Mouse (Mus musculus): ENCODE measurements around the gene Ccdc24. TPM values are rescaled to one million over a fixed set of nuclear protein-coding genes. Genes with fewer than 3 reads are reported as not detected.
A peak's percentile ranks its signal among the peaks of the same experiment; 100 is the strongest.

Gene Ccdc24
- polyA plus RNA-seq, 1 experiment from 2014 or later: 1.7 TPM

DNA sequence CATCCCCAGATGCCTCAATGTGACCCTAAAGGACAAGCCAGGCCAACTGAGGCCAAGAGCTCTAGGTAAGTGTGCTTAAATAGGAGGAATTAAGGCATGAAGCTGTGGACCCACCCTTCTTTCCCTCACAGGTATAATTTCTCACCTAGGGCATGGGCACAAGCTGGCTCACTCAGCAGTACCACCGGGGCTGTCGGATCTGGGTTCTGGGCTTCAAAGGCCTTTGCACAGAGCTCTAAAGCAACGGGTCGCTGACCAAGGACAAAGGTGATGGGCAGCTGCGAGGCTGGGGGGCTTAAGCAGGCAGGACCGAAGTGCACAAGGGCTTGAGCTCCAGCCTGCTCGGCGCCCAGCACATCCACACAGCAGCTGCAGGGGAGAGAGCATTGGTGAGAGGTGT, 18.4 kb upstream of the Ccdc24 start:
- Histone ChIP-seq H3K27me3 (replicated peaks) (no peaks in the 10 kb centered on the region), H3K27ac (no peak overlapping the region), H3K4me2 (peak overlapping the region; percentile 74), H3K4me1 (peaks cover 37% of the 10 kb centered on the region), H3K9ac (peak overlapping the region; percentile 68), H3K4me3 (peak overlapping the region; percentile 84), H3K9me3 (replicated peaks) (no peaks in the 10 kb centered on the region), H3K36me3 (peaks cover 49% of the 10 kb centered on the region)
- no peak for ATAC-seq
- WGBS (ENCODE audit: insufficient replicate concordance): 76% methylated on average over 8 of the region's 8 CpGs

- ATAC-seq: no peak
- Histone ChIP-seq H3K27ac (no peak overlapping the region), H3K4me1 (peaks cover 45% of the 10 kb centered on the region), H3K27me3 (replicated peaks) (no peaks in the 10 kb centered on the region), H3K4me2 (no peak overlapping the region), H3K9me3 (replicated peaks) (no peaks in the 10 kb centered on the region), H3K4me3 (no peak overlapping the region), H3K36me3 (peaks cover 49% of the 10 kb centered on the region), H3K9ac (no peak overlapping the region)
- 89% methylated on average over 14 of the region's 14 CpGs for WGBS (ENCODE audit: insufficient replicate concordance)
Observed at GRCm38 (mm10) chr4:117890031-117890430, 17.7 kb upstream of the Ccdc24 start.

DNA sequence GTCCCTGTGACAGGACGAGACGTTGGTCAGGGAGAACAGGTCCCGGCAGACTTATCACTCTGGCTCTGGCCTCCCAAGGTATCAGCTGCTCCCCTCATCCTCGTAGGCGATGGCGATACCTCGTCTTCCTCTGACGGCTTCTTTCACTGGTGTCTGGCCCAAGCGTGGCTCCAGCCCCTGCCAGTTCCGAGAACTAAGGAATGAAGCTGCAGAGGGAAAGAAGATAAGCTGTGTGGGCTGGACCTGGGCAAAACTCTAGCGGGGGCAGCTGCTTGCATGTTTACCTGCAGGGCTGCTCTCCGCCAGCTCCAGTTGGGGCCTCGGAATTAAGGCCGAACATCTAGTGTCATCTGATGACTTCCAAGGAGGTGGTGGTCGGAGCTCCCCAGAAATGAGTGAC, 17.1 kb upstream of the Ccdc24 start:
- Histone ChIP-seq H3K9ac (no peak overlapping the region), H3K27me3 (replicated peaks) (no peaks in the 10 kb centered on the region), H3K9me3 (replicated peaks) (no peaks in the 10 kb centered on the region), H3K4me3 (no peak overlapping the region), H3K4me1 (peaks cover 47% of the 10 kb centered on the region), H3K36me3 (peaks cover 49% of the 10 kb centered on the region), H3K27ac (no peak overlapping the region), H3K4me2 (no peak overlapping the region)
- no peak for ATAC-seq
- 81% methylated on average over 15 of the region's 15 CpGs for WGBS (ENCODE audit: insufficient replicate concordance)

GRCm38 (mm10) chr4:117887920-117888319, 15.6 kb upstream of the Ccdc24 start:
- no peak for ATAC-seq
- Histone ChIP-seq H3K36me3 (peaks cover 49% of the 10 kb centered on the region), H3K9me3 (replicated peaks) (no peaks in the 10 kb centered on the region), H3K4me1 (peaks cover 62% of the 10 kb centered on the region), H3K9ac (peak overlapping the region; percentile 64), H3K4me2 (peak overlapping the region; percentile 94), H3K27ac (no peak overlapping the region), H3K27me3 (replicated peaks) (peaks cover 9% of the 10 kb centered on the region), H3K4me3 (peak overlapping the region; percentile 99)
- whole genome bisulfite sequencing (ENCODE audit: insufficient replicate concordance): 61% methylated on average over 2 of the region's 2 CpGs

GRCm38 (mm10) chr4:117887133-117887532, 14.8 kb upstream of the Ccdc24 start, which contains the start of gene Atp6v0b:
Gene Atp6v0b (minus strand): TSS chr4:117887333.
- H3K27ac ChIP-seq: peak within 1 kb of the TSS; percentile 91
- H3K4me2 ChIP-seq: peak within 1 kb of the TSS; percentile 94
- ATAC-seq: peak; percentile 87
- peak within 1 kb of the TSS; percentile 99 for H3K4me3 ChIP-seq
- H3K9me3 ChIP-seq (replicated peaks): no peaks in the 10 kb centered on the region
- H3K36me3 ChIP-seq: peaks cover 49% of the 10 kb centered on the region
- peaks cover 17% of the 10 kb centered on the region for H3K27me3 ChIP-seq (replicated peaks)
- under 1% methylated on average over 37 of the region's 37 CpGs for WGBS (ENCODE audit: insufficient replicate concordance)
- H3K4me1 ChIP-seq: peaks cover 65% of the 10 kb centered on the region
- peak within 1 kb of the TSS; percentile 97 for H3K9ac ChIP-seq

DNA sequence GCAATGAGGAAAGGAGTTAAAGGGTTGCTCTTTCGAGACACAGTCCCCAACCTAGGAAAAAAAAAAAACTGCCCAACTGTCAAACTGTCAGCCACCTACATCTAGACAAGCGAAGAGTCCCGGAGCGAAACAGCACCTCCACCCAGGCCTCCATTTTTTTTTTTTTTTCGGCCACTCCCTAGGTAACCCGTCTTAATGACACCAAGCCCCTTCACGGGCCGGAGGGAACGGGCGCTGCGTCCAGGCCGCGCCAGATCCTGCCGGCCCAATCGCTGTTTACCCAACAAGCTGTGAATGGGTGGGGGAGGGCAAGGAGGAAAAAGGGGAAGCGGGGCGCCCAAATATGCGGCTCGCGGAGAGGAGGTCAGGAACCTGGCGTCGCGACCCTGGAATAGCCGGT, 14.3 kb upstream of the Ccdc24 start:
- H3K4me1 ChIP-seq: peaks cover 63% of the 10 kb centered on the region
- no peaks in the 10 kb centered on the region for H3K9me3 ChIP-seq (replicated peaks)
- WGBS (ENCODE audit: insufficient replicate concordance): under 1% methylated on average over 24 of the region's 24 CpGs
- peak overlapping the region; percentile 99 for H3K4me3 ChIP-seq
- peaks cover 49% of the 10 kb centered on the region for H3K36me3 ChIP-seq
- H3K9ac ChIP-seq: peak overlapping the region; percentile 97
- H3K4me2 ChIP-seq: peak overlapping the region; percentile 94
- peak; percentile 36 for ATAC-seq
- peaks cover 22% of the 10 kb centered on the region for H3K27me3 ChIP-seq (replicated peaks)
- peak overlapping the region; percentile 91 for H3K27ac ChIP-seq

GRCm38 (mm10) chr4:117885994-117886393, 13.6 kb upstream of the Ccdc24 start:
- Histone ChIP-seq H3K9ac (peak overlapping the region; percentile 97), H3K36me3 (peaks cover 49% of the 10 kb centered on the region), H3K4me1 (peaks cover 59% of the 10 kb centered on the region), H3K4me2 (peak overlapping the region; percentile 94), H3K27me3 (replicated peaks) (peaks cover 29% of the 10 kb centered on the region), H3K27ac (peak overlapping the region; percentile 91), H3K9me3 (replicated peaks) (no peaks in the 10 kb centered on the region), H3K4me3 (peak overlapping the region; percentile 99)
- 69% methylated on average over 9 of the region's 9 CpGs for WGBS (ENCODE audit: insufficient replicate concordance)
- ATAC-seq: no peak

DNA sequence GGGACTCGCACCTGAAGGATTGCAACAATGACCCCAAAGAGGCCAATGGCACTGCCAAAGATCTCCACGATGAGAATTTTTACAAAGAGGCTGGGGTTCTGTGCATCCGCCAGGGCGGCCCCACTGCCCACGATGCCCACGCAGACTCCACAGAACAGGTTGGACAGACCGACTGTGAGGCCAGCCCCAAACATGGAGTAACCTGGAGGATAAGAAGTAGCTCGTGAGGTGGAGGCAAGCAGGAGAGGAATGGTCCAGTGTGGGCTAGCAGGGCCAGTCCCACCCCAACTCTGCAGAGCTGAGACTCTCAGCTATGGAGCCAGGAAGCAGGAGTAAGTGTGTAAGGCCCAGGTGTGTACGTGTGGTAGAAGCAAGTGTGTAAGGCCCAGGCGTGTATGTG, 12.7 kb upstream of the Ccdc24 start:
- no peak overlapping the region for H3K27ac ChIP-seq
- ATAC-seq: no peak
- H3K9me3 ChIP-seq (replicated peaks): no peaks in the 10 kb centered on the region
- no peak overlapping the region for H3K4me3 ChIP-seq
- 92% methylated on average over 10 of the region's 10 CpGs for WGBS (ENCODE audit: insufficient replicate concordance)
- no peak overlapping the region for H3K4me2 ChIP-seq
- H3K9ac ChIP-seq: no peak overlapping the region
- H3K36me3 ChIP-seq: peaks cover 43% of the 10 kb centered on the region
- peaks cover 50% of the 10 kb centered on the region for H3K4me1 ChIP-seq
- H3K27me3 ChIP-seq (replicated peaks): peaks cover 33% of the 10 kb centered on the region

GRCm38 (mm10) chr4:117884146-117884545, 11.8 kb upstream of the Ccdc24 start:
- H3K4me2 ChIP-seq: peak overlapping the region; percentile 94
- H3K9ac ChIP-seq: no peak overlapping the region
- H3K9me3 ChIP-seq (replicated peaks): no peaks in the 10 kb centered on the region
- peaks cover 33% of the 10 kb centered on the region for H3K36me3 ChIP-seq
- ATAC-seq: no peak
- no peak overlapping the region for H3K27ac ChIP-seq
- peak overlapping the region; percentile 67 for H3K4me3 ChIP-seq
- H3K4me1 ChIP-seq: peaks cover 46% of the 10 kb centered on the region
- peaks cover 33% of the 10 kb centered on the region for H3K27me3 ChIP-seq (replicated peaks)
- 84% methylated on average over 1 of the region's 1 CpGs for WGBS (ENCODE audit: insufficient replicate concordance)

DNA sequence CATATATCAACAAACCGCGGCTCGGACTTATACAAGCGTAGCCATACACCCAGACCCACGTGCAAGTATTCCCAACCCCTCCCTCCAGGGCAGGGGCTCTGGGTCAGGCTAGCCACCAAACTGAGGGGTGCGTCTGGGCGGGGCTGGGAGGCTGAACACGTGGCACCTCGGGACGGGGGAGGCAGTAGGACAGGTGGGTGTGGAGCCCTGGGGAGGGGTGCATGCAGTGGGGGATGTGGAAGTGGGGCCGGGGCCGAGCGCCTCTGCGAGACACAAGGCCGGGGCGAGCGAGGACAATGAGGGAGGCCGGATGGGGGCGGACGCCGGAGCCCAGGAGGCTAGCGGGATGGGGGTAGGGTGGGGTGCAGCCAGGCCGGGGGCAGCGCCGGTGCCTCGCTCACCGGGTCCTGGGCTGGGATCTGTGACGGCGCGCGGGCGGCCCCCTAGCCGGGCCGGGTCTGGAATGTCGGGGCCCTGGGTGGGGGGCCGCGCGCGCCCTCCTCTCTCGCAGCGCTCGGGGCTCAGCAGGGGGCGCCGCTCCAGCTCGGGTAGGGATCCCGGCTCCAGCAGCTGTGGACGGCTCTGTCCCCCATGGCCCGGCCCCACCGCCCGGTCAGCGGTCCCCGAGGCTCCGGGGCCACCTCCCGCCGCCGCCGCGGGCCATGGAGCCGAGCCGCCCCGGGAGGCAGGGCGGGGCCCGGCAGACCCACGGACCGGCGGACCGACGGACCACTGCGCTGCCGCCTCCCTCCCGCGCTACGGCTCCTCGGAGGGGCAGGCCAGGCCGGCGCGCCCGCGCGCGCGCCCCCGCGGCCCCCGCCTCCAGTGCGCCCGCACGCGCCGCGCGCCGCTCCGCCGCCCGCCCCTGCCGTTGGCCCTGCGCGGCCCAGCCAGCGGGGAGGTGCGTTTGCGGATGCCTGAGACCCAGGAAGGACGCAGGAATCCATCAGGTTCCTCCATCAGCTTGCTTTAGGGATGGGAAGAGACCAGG, 10.6 kb upstream of the Ccdc24 start, which contains the start of gene B4galt2:
Gene B4galt2, minus strand, starts transcription at position 787 of the 991 bp plus-strand sequence.
- peaks cover 49% of the 10 kb centered on the region for H3K4me1 ChIP-seq
- peaks cover 26% of the 10 kb centered on the region for H3K36me3 ChIP-seq
- 0 out of 2 replicates have a peak, but pooled peaks have one; percentile 2 for ATAC-seq
- peak within 1 kb of the TSS; percentile 80 for H3K9ac ChIP-seq
- no peak within 1 kb of the TSS for H3K27ac ChIP-seq
- peak within 1 kb of the TSS; percentile 94 for H3K4me2 ChIP-seq
- H3K27me3 ChIP-seq (replicated peaks): peaks cover 33% of the 10 kb centered on the region
- no peaks in the 10 kb centered on the region for H3K9me3 ChIP-seq (replicated peaks)
- H3K4me3 ChIP-seq: peak within 1 kb of the TSS; percentile 67
- 3% methylated on average over 62 of the region's 103 CpGs for whole genome bisulfite sequencing (ENCODE audit: insufficient replicate concordance)

DNA sequence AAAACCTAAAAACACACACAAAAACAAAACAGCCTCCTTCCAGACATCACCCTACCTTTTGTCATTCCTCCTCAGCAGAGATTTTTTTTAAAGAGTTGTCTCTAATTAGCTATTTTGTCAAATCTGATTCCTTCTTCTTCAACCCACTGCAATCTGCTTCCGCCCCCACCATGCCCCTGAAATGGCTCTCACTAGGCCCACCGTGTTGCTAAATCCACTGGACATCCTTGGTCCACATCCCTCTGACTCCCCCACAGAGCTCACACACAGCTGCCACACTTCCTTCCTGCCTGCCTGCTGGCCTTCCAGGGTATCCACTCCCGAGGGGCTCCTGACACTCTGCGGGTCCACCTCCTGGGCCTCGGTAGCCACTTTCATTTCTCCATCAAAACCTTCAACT, 6.3 kb upstream of the Ccdc24 start:
- Histone ChIP-seq H3K9ac (no peak overlapping the region), H3K27me3 (replicated peaks) (peaks cover 27% of the 10 kb centered on the region), H3K4me3 (no peak overlapping the region), H3K4me2 (no peak overlapping the region), H3K36me3 (peaks cover 15% of the 10 kb centered on the region), H3K4me1 (peaks cover 18% of the 10 kb centered on the region), H3K9me3 (replicated peaks) (no peaks in the 10 kb centered on the region), H3K27ac (no peak overlapping the region)
- WGBS (ENCODE audit: insufficient replicate concordance): 58% methylated on average over 5 of the region's 5 CpGs
- ATAC-seq: no peak

DNA sequence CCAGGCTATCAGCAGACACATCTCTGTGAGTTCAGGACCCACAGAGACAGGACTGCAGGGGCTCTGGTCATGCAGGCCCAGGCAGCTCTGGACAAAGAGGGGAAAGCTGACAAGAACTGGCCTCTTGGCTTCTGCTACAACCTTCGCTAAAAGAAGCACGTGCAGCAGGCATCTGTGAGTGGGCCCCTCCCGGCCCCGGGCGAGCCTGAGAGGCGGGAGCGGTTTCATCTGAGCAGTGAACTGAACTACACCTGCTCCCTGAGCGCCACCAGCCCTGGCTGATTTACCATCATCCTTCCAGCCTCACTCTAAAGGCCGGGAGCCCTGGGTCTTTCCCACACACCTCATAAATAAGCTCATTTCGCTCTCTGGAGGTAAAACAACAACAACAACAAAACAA, 5.9 kb upstream of the Ccdc24 start:
- no peak overlapping the region for H3K9ac ChIP-seq
- ATAC-seq: no peak
- peaks cover 15% of the 10 kb centered on the region for H3K36me3 ChIP-seq
- H3K9me3 ChIP-seq (replicated peaks): no peaks in the 10 kb centered on the region
- WGBS (ENCODE audit: insufficient replicate concordance): 69% methylated on average over 10 of the region's 10 CpGs
- no peak overlapping the region for H3K4me3 ChIP-seq
- peaks cover 27% of the 10 kb centered on the region for H3K27me3 ChIP-seq (replicated peaks)
- peaks cover 18% of the 10 kb centered on the region for H3K4me1 ChIP-seq
- H3K4me2 ChIP-seq: no peak overlapping the region
- H3K27ac ChIP-seq: no peak overlapping the region

Measured in liver, embryonic 12.5 days (tissue).